Mouse (Mus musculus): Measurements from ENCODE around the gene B3gat3.
"Not testable (repeated sequence)": the region's sequence is repeated elsewhere in the genome, so short reads cannot be mapped to it uniquely, and the experiment has no call there.

Gene B3gat3

GRCm38 (mm10) chr19:8920073-8920736 is at the start of gene B3gat3:
B3gat3 (plus strand) TSS chr19:8920374.
- peak; percentile 65 to 73 for DNase-seq (ENCODE audit: low spot score in 2 of 2)

- DNase-seq (ENCODE audit: low spot score in 2 of 2), result not testable (repeated sequence)
These were observed 49.8 kb upstream of the B3gat3 start for GRCm38 (mm10) chr19:8870381-8870780.

GRCm38 (mm10) chr19:8870838-8871237 is 49.3 kb upstream of the B3gat3 start:
- DNase-seq (ENCODE audit: low spot score in 2 of 2), result no peak

- DNase-seq (ENCODE audit: low spot score in 2 of 2), result peak; percentile 93 to 95
These were observed 48.6 kb upstream of the B3gat3 start, which contains the start of gene Ubxn1 for GRCm38 (mm10) chr19:8871267-8872186. Ubxn1 (plus strand) TSS chr19:8871496.

- DNase-seq (ENCODE audit: low spot score in 2 of 2), result no peak
These were observed 47.8 kb upstream of the B3gat3 start for GRCm38 (mm10) chr19:8872266-8872840.

GRCm38 (mm10) chr19:8875031-8875430 is 45.1 kb upstream of the B3gat3 start:
- DNase-seq (ENCODE audit: low spot score in 2 of 2), result no peak

- peak; percentile 88 for DNase-seq (ENCODE audit: low spot score in 2 of 2)
These were observed 39.7 kb upstream of the B3gat3 start, which contains the start of gene Uqcc3 for GRCm38 (mm10) chr19:8880311-8881033. Uqcc3 (minus strand) TSS chr19:8880923.

- no peak for DNase-seq (ENCODE audit: low spot score in 2 of 2)
These were observed 39.2 kb upstream of the B3gat3 start for GRCm38 (mm10) chr19:8881034-8881392.

- DNase-seq (ENCODE audit: low spot score in 2 of 2), result no peak
These were observed 36.6 kb upstream of the B3gat3 start, which contains the start of the genes Lbhd1 and Gm49403 for GRCm38 (mm10) chr19:8883616-8884015. Lbhd1 (plus strand) TSS chr19:8883732. Gm49403 (plus strand) TSS chr19:8883930.

GRCm38 (mm10) chr19:8886916-8887584 is 33.1 kb upstream of the B3gat3 start:
- DNase-seq (ENCODE audit: low spot score in 2 of 2), result no peak

GRCm38 (mm10) chr19:8887585-8888463 is 32.4 kb upstream of the B3gat3 start:
- no peak for DNase-seq (ENCODE audit: low spot score in 2 of 2)

GRCm38 (mm10) chr19:8888511-8889385 is 31.4 kb upstream of the B3gat3 start, which contains the start of the genes 1810009A15Rik and Gm49416:
1810009A15Rik (plus strand) TSS chr19:8888853.
Gm49416 (plus strand) TSS chr19:8888926.
- DNase-seq (ENCODE audit: low spot score in 2 of 2), result peak; percentile 94 to 96

- peak; percentile 73 to 83 for DNase-seq (ENCODE audit: low spot score in 2 of 2)
These were observed 27.1 kb upstream of the B3gat3 start, which contains the start of gene Ints5 for GRCm38 (mm10) chr19:8892829-8893766. Ints5 (plus strand) TSS chr19:8893005.

GRCm38 (mm10) chr19:8895397-8895960 is 24.7 kb upstream of the B3gat3 start:
- no peak for DNase-seq (ENCODE audit: low spot score in 2 of 2)

- DNase-seq (ENCODE audit: low spot score in 2 of 2), result not testable (repeated sequence)
These were observed 23.9 kb upstream of the B3gat3 start for GRCm38 (mm10) chr19:8896231-8896630.

- DNase-seq (ENCODE audit: low spot score in 2 of 2), result not testable (repeated sequence)
These were observed 22.8 kb upstream of the B3gat3 start for GRCm38 (mm10) chr19:8897211-8897864.
